Mouse (Mus musculus) lung, embryonic 16.5 days (tissue): ENCODE data around the gene Itsn1. TPM values are rescaled to one million over a fixed set of nuclear protein-coding genes. Genes with fewer than 3 reads are reported as not detected.

Source experiments
- ATAC-seq: fragments of 200-750 bp; cut with Nextera tagmentation; 2 replicates; pipeline ENCODE4 v1.8.0; 2017; ENCODE audit warnings: low read depth, mild to moderate bottlenecking, moderate library complexity
- H3K27ac ChIP-seq: fragments of 300-500 bp; sonication (generic); 2 replicates; pipeline ENCODE4 v1.5.1; 2014; ENCODE audit warnings: mild to moderate bottlenecking, control low read depth, low read length
- H3K27me3 ChIP-seq: fragments of 300-500 bp; sonication (generic); 2 replicates; pipeline ENCODE4 v1.6.1; 2014; ENCODE audit warnings: low read depth, low read length, mixed read lengths; ENCODE audit not compliant: control insufficient read depth, insufficient read depth
- H3K36me3 ChIP-seq: fragments of 300-500 bp; sonication (generic); 2 replicates; pipeline ENCODE4 v1.6.1; 2014; ENCODE audit warnings: low read length; ENCODE audit not compliant: control insufficient read depth, insufficient read depth
- H3K4me1 ChIP-seq: fragments of 300-500 bp; sonication (generic); replicated peaks from 2 replicates; pipeline ENCODE4 v1.6.1; 2014; ENCODE audit warnings: low read length, mixed read lengths; ENCODE audit not compliant: control insufficient read depth, insufficient read depth
- H3K4me2 ChIP-seq: fragments of 300-500 bp; sonication (generic); 2 replicates; pipeline ENCODE4 v1.6.1; 2014; ENCODE audit warnings: low read depth, low read length, control low read depth
- H3K4me3 ChIP-seq: fragments of 300-500 bp; sonication (generic); 2 replicates; pipeline ENCODE4 v1.5.1; 2014; ENCODE audit warnings: mild to moderate bottlenecking, low read length, control low read depth
- H3K9ac ChIP-seq: fragments of 300-500 bp; sonication (generic); 2 replicates; pipeline ENCODE4 v1.6.1; 2014; ENCODE audit warnings: low read length, control low read depth
- H3K9me3 ChIP-seq: fragments of 300-500 bp; sonication (generic); 2 replicates; pipeline ENCODE4 v1.6.1; 2016; ENCODE audit warnings: low read length; ENCODE audit not compliant: control insufficient read depth
- WGBS: fragments of 180-500 bp; shearing (Covaris S2); extraction: QIAGEN DNeasy Blood & Tissue Kit; methylation state at CpG from one replicate; pipeline ENCODE4 v1.1.7; 2014; 5-methylcytosine and 5-hydroxymethylcytosine counted together
- polyA plus RNA-seq: library from polyadenylated mRNA; unstranded; fragments of >200 nt; fragmentation: Nextera tagmentation; extraction: Ambion mirVana; gene quantifications from 2 replicates; pipeline ENCODE4 v1.2.1, GENCODE M21; 2015

Itsn1 gene
- polyA plus RNA-seq, 1 experiment from 2014 or later = 17.8 TPM

DNA sequence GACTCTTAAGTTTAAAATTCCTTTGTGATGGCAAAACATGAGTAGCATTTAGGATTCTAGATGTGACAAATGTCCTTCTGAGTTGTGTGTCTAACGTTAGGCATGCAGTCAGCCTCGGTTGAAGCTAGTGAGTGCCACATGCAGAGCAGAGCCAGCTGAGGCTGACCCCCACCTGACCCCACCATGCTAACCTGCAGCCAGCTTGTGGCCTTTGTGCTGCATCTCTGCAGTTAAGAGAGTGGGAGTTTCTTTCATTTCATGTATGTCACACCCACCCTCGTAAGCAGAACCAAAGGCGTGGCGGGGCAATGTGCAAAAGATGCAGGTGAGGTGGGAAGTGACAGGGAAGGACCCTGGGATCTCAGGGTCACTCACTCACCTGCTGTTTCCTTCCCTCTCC, 98.4 kb downstream of the Itsn1 start:
- H3K9me3 ChIP-seq = no peaks in the 10 kb centered on the region
- H3K9ac ChIP-seq = no peak overlapping the region
- no peak overlapping the region for H3K4me3 ChIP-seq
- 44% methylated on average over 5 of the region's 5 CpGs for WGBS
- H3K4me1 ChIP-seq = peaks cover 6% of the 10 kb centered on the region
- H3K36me3 ChIP-seq = peaks cover 10% of the 10 kb centered on the region
- ATAC-seq = no peak
- no peak overlapping the region for H3K27ac ChIP-seq
- no peaks in the 10 kb centered on the region for H3K27me3 ChIP-seq
- no peak overlapping the region for H3K4me2 ChIP-seq

DNA sequence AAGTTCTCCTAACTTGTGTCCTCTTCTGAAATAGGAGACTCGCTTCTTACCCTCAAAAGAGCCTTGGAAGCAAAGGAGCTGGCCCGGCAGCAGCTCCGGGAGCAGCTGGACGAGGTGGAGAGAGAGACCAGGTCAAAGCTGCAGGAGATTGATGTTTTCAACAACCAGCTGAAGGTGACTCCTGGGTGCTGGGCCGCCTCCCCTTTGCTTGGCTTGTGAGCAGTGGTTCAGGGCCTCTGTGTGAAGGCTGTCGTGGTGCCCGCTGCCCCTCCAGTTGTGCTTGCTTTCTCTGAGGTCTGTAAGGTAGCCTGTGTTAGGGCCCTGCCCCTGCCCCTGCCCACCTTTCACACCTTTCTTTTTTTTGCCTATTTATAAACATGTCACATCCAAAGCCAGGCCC, 99.1 kb downstream of the Itsn1 start:
- Histone ChIP-seq H3K4me1 (peaks cover 6% of the 10 kb centered on the region), H3K9me3 (no peaks in the 10 kb centered on the region), H3K27ac (no peak overlapping the region), H3K27me3 (no peaks in the 10 kb centered on the region), H3K4me2 (no peak overlapping the region), H3K4me3 (no peak overlapping the region), H3K9ac (no peak overlapping the region), H3K36me3 (peaks cover 8% of the 10 kb centered on the region)
- ATAC-seq = no peak
- WGBS = 50% methylated on average over 7 of the region's 7 CpGs

DNA sequence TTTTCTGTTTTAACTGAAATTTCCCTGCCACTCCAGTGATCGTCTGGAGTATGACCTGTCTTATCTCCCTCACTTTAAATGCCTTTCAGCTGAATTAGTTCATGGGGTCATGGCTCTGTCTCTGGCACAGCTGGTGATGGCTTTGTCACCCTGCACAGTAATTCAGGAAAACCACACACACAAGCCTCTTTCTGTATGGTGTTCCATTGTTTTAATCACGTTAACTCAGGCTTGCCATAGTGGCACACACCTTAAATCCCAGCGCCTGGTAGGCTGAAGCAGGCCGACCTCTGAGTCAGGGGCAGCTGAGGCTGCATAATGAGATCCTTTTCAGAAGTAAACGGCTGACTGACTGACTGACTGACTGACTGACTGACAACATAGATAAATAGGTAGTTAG, 99.5 kb downstream of the Itsn1 start:
- no peak overlapping the region for H3K27ac ChIP-seq
- H3K4me2 ChIP-seq = no peak overlapping the region
- WGBS = 68% methylated on average over 5 of the region's 5 CpGs
- no peak overlapping the region for H3K4me3 ChIP-seq
- no peaks in the 10 kb centered on the region for H3K9me3 ChIP-seq
- H3K36me3 ChIP-seq = peaks cover 8% of the 10 kb centered on the region
- peaks cover 6% of the 10 kb centered on the region for H3K4me1 ChIP-seq
- no peak overlapping the region for H3K9ac ChIP-seq
- no peaks in the 10 kb centered on the region for H3K27me3 ChIP-seq
- ATAC-seq = no peak

DNA sequence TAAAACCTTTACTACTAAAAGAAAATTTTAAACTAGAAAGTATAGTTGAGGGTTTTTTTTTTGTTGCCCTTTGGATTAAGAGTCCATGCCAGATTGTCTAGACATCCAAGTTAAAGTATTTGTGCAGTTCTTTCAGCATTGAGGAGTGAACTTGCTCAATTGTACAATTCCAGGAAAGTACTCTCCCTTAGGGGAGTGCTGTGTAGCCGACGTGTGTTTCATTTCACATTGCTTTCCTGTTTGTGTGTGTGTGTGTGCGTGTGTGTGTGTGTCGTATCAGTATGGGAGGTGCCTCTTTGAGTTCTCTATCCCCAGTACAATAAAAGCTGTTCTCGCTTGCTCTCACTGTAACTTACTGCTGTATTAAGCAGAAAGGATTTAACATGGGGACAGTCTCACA, 100.0 kb downstream of the Itsn1 start:
- Histone ChIP-seq H3K27me3 (no peaks in the 10 kb centered on the region), H3K36me3 (peaks cover 8% of the 10 kb centered on the region)
- WGBS = 72% methylated on average over 5 of the region's 5 CpGs

DNA sequence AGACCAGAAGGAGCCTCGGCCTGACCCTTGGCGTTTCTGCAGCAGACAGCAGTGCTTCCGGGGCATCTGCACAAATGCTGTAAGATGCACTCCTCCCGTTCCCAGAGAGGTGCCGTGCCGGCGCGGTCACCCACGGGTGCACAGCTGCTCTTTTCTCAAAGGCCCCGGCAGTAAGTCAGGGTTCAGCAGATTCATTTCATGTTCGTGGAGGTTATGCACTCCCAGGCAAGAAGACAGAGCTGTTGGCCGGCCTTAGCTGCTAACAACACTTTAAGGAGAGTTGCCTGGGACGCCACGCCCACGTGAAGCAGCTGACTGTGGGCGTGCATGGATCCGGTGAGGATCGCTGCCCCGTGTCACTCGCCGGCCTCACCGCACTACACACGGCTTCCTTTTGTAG, 101.2 kb downstream of the Itsn1 start:
- H3K4me3 ChIP-seq = no peak overlapping the region
- WGBS = 86% methylated on average over 23 of the region's 23 CpGs
- peaks cover 6% of the 10 kb centered on the region for H3K4me1 ChIP-seq
- no peaks in the 10 kb centered on the region for H3K9me3 ChIP-seq
- peaks cover 8% of the 10 kb centered on the region for H3K36me3 ChIP-seq
- no peak overlapping the region for H3K27ac ChIP-seq
- H3K4me2 ChIP-seq = no peak overlapping the region
- no peak for ATAC-seq
- H3K9ac ChIP-seq = no peak overlapping the region
- no peaks in the 10 kb centered on the region for H3K27me3 ChIP-seq

More for the DNA sequence above, 100.0 kb downstream of the Itsn1 start:
- Histone ChIP-seq H3K9ac (no peak overlapping the region), H3K4me3 (no peak overlapping the region), H3K4me1 (peaks cover 6% of the 10 kb centered on the region), H3K9me3 (no peaks in the 10 kb centered on the region), H3K27ac (no peak overlapping the region), H3K4me2 (no peak overlapping the region)
- ATAC-seq = no peak

DNA sequence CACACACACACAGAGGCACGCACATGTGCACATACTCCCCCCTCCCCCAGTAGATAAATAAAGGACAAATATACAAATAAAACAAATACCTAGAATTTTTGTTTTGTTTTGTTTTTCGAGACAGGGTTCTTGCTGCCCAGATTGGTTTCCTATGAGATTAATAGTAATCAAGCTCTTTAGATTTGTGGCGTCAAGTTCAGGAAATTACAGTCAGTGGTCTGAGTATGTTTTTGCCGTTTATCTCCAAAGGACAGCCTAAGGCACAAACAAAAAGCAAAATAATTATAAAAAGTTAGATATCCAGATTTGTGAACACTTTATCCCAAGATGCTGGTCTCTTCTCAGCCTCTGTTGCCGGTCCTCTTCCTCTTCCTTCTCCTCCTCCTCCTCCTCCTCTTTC, 104.0 kb downstream of the Itsn1 start:
- Histone ChIP-seq H3K9me3 (no peaks in the 10 kb centered on the region), H3K4me1 (peaks cover 1% of the 10 kb centered on the region; the same call in 1 of the 2 replicates), H3K27me3 (no peaks in the 10 kb centered on the region), H3K27ac (no peak overlapping the region), H3K36me3 (peaks cover 8% of the 10 kb centered on the region), H3K4me2 (no peak overlapping the region), H3K9ac (no peak overlapping the region), H3K4me3 (no peak overlapping the region)
- no peak for ATAC-seq
- 80% methylated on average over 5 of the region's 5 CpGs for WGBS

DNA sequence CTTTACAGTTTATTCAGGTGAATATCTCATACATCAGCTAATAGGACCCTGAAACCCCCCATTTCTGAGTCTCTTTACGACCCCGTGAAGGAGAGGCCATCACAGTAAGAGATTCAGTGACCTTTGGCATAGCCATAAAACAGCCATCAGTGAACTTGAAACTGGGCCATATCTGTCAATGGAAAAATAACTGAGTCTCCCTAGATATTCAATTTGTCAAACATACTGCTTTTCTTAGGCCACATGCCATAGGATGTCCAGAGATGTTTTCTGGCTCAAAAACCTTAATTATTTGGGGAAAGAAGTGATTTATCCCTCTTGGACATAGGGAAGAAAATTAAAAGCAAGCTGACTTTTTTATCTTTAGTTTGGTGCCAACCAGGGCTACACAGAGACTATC, 104.5 kb downstream of the Itsn1 start:
- H3K9ac ChIP-seq = no peak overlapping the region
- 76% methylated on average over 2 of the region's 2 CpGs for WGBS
- H3K27me3 ChIP-seq = no peaks in the 10 kb centered on the region
- no peak overlapping the region for H3K4me2 ChIP-seq
- no peak for ATAC-seq
- H3K4me3 ChIP-seq = no peak overlapping the region
- H3K36me3 ChIP-seq = peaks cover 4% of the 10 kb centered on the region
- H3K27ac ChIP-seq = no peak overlapping the region
- no peaks in the 10 kb centered on the region for H3K4me1 ChIP-seq
- H3K9me3 ChIP-seq = no peaks in the 10 kb centered on the region

DNA sequence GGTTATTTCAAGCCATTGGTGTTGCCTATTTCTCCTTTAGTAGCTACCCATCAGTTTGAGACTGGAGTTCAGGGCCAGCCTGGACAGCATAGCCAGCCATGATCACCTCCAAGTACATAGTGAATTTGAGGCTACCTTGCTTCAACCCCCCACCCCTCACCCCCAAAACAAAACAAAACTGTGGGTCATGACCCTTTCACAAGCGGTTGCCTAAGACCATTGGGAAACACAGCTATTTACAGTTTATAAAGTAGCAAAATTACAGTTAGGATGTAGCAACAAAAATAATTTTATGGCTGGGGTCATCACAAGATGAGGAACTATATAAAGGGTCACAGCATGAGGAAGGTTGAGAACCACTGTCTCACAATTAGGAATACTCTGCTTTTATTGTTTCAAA, 104.9 kb downstream of the Itsn1 start:
- H3K9me3 ChIP-seq = no peaks in the 10 kb centered on the region
- no peaks in the 10 kb centered on the region for H3K4me1 ChIP-seq
- WGBS = 92% methylated on average over 1 of the region's 1 CpGs
- peaks cover 2% of the 10 kb centered on the region; the same call in 1 of the 2 replicates for H3K36me3 ChIP-seq
- no peak overlapping the region for H3K27ac ChIP-seq
- ATAC-seq = no peak
- H3K4me2 ChIP-seq = no peak overlapping the region
- no peaks in the 10 kb centered on the region for H3K27me3 ChIP-seq
- H3K9ac ChIP-seq = no peak overlapping the region
- no peak overlapping the region for H3K4me3 ChIP-seq

DNA sequence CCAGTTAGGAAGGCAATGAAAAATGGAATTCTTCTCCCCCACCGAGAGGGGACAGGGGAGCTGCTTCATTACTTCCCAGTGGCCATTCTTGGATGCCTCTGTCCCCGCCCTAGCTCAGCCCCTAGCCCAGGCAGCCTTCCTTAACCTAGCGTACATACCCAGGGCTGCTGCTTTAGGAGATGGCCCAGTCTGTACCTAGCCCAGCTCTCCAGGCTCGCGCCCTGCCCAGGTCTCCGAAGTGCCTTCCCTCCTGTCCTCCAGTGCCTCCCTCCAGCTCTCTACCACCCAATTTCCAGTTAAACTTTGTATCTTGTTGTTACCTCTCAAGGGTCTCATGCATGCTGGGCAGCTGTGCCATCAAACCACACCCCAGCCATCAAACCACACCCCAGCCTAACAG, 106.7 kb downstream of the Itsn1 start:
- Histone ChIP-seq H3K9me3 (no peaks in the 10 kb centered on the region), H3K4me2 (no peak overlapping the region), H3K4me3 (no peak overlapping the region), H3K36me3 (peaks cover under 1% of the 10 kb centered on the region; the same call in 1 of the 2 replicates), H3K9ac (no peak overlapping the region), H3K27me3 (no peaks in the 10 kb centered on the region), H3K27ac (no peak overlapping the region), H3K4me1 (no peaks in the 10 kb centered on the region)
- 81% methylated on average over 6 of the region's 6 CpGs for WGBS
- no peak for ATAC-seq
